Mouse (Mus musculus): ENCODE measurements around the gene Wdtc1. TPM values are rescaled to one million over a fixed set of nuclear protein-coding genes. Genes with fewer than 3 reads are reported as not detected.

Wdtc1 gene
- total RNA-seq, 1 experiment, result 91.8 TPM

GRCm38 (mm10) chr4:133282656-133283055 lies 70.6 kb downstream of the Wdtc1 start:
- peaks cover 2 to 16% of the 10 kb centered on the region in 2 experiments; a peak in 2 of 4 replicates for H3K4me1 ChIP-seq (ENCODE audit: control insufficient read depth in 2 of 2, insufficient read depth in 2 of 2, low read length in 2 of 2, poor library complexity in 1 of 2)
- TF ChIP-seq ZNF384 (IDR thresholded peaks at IDR 0.05; ENCODE audit: low read depth, low read length) (no peak), ZC3H11A (IDR thresholded peaks at IDR 0.05; ENCODE audit: borderline replicate concordance, low read depth, low read length) (no peak), HCFC1 (IDR thresholded peaks at IDR 0.05; ENCODE audit: borderline replicate concordance, insufficient read depth, low read length) (no peak), CHD2 (IDR thresholded peaks at IDR 0.05; ENCODE audit: low read depth, low read length) (no peak), MAFK (IDR thresholded peaks at IDR 0.05; ENCODE audit: insufficient read depth, low read depth, low read length) (no peak)
- H3K27ac ChIP-seq (ENCODE audit: insufficient read depth, low read depth, low read length, poor library complexity, severe bottlenecking), result no peak overlapping the region
- DNase-seq (ENCODE audit: low read depth, low spot score), result no peak
- no peaks in the 10 kb centered on the region for H3K9me3 ChIP-seq (ENCODE audit: control insufficient read depth, insufficient read depth, low read depth, low read length)
- H3K4me3 ChIP-seq (ENCODE audit: insufficient read depth in 1 of 2, low read depth in 1 of 2, low read length in 2 of 2, poor library complexity in 1 of 2, severe bottlenecking in 1 of 2), result no peak overlapping the region
- no peaks in the 10 kb centered on the region for H3K36me3 ChIP-seq (ENCODE audit: control insufficient read depth, insufficient read depth, low read length, poor library complexity, severe bottlenecking)
- in situ Hi-C loops (cut with MboI; ENCODE audit: low sequenced_read_pairs in 2 of 2, unreplicated experiment in 2 of 2), result loop anchor here in 1 of 2 experiments (25.0 kb wide), 1 partner anchor 270 kb away; the partner anchor contains the start of gene Ahdc1
- H3K9ac ChIP-seq (ENCODE audit: insufficient read depth, low read depth, low read length, poor library complexity, severe bottlenecking), result no peak overlapping the region

- Histone ChIP-seq H3K9ac (ENCODE audit: insufficient read depth, low read depth, low read length, poor library complexity, severe bottlenecking) (no peak overlapping the region), H3K9me3 (ENCODE audit: control insufficient read depth, insufficient read depth, low read depth, low read length) (no peaks in the 10 kb centered on the region), H3K36me3 (ENCODE audit: control insufficient read depth, insufficient read depth, low read length, poor library complexity, severe bottlenecking) (no peaks in the 10 kb centered on the region), H3K27ac (ENCODE audit: insufficient read depth, low read depth, low read length, poor library complexity, severe bottlenecking) (no peak overlapping the region), H3K4me3 (ENCODE audit: insufficient read depth in 1 of 2, low read depth in 1 of 2, low read length in 2 of 2, poor library complexity in 1 of 2, severe bottlenecking in 1 of 2) (no peak overlapping the region), H3K4me1 (ENCODE audit: control insufficient read depth in 2 of 2, insufficient read depth in 2 of 2, low read length in 2 of 2, poor library complexity in 1 of 2) (peaks cover 2 to 14% of the 10 kb centered on the region in 2 experiments; a peak in 2 of 4 replicates)
- in situ Hi-C loops (cut with MboI; ENCODE audit: low sequenced_read_pairs in 2 of 2, unreplicated experiment in 2 of 2), result loop anchor here in 1 of 2 experiments (25.0 kb wide), 1 partner anchor 270 kb away; the partner anchor contains the start of gene Ahdc1
- TF ChIP-seq MAFK (IDR thresholded peaks at IDR 0.05; ENCODE audit: insufficient read depth, low read depth, low read length) (no peak), CHD2 (IDR thresholded peaks at IDR 0.05; ENCODE audit: low read depth, low read length) (no peak), HCFC1 (IDR thresholded peaks at IDR 0.05; ENCODE audit: borderline replicate concordance, insufficient read depth, low read length) (no peak), ZC3H11A (IDR thresholded peaks at IDR 0.05; ENCODE audit: borderline replicate concordance, low read depth, low read length) (no peak)
- DNase-seq (ENCODE audit: low read depth, low spot score), result no peak
These were observed 71.3 kb downstream of the Wdtc1 start for GRCm38 (mm10) chr4:133281951-133282481.

DNA sequence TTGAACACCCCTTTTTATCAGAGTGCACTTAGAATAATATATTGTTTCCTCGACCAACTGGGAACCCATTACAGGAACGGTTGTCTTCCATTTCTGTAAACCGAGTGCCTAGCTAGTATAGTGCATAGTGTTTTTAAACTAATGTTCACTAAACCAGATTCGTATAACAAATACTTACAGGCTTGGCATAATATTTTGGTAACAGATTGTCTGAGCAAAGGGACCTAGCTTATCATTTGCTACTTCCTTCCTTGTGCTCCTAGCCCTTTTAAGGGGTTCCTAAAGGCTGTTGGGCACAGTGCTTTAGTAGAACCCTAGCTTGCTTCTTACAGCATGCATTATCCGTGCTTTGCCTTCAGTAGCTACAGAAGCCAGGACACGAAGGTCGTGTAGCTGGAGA lies 71.8 kb downstream of the Wdtc1 start:
- no peak overlapping the region for H3K9ac ChIP-seq (ENCODE audit: insufficient read depth, low read depth, low read length, poor library complexity, severe bottlenecking)
- H3K4me3 ChIP-seq (ENCODE audit: insufficient read depth in 1 of 2, low read depth in 1 of 2, low read length in 2 of 2, poor library complexity in 1 of 2, severe bottlenecking in 1 of 2), result no peak overlapping the region
- H3K4me1 ChIP-seq (ENCODE audit: control insufficient read depth in 2 of 2, insufficient read depth in 2 of 2, low read length in 2 of 2, poor library complexity in 1 of 2), result peaks cover 3 to 13% of the 10 kb centered on the region in 2 experiments; a peak in 3 of 4 replicates
- TF ChIP-seq ZC3H11A (IDR thresholded peaks at IDR 0.05; ENCODE audit: borderline replicate concordance, low read depth, low read length), result no peak
- H3K9me3 ChIP-seq (ENCODE audit: control insufficient read depth, insufficient read depth, low read depth, low read length), result no peaks in the 10 kb centered on the region
- in situ Hi-C loops (cut with MboI; ENCODE audit: low sequenced_read_pairs in 2 of 2, unreplicated experiment in 2 of 2), result loop anchor here in 1 of 2 experiments (25.0 kb wide), 1 partner anchor 269 kb away; the partner anchor contains the start of gene Ahdc1
- no peak for DNase-seq (ENCODE audit: low read depth, low spot score)
- H3K27ac ChIP-seq (ENCODE audit: insufficient read depth, low read depth, low read length, poor library complexity, severe bottlenecking), result no peak overlapping the region
- no peaks in the 10 kb centered on the region for H3K36me3 ChIP-seq (ENCODE audit: control insufficient read depth, insufficient read depth, low read length, poor library complexity, severe bottlenecking)

GRCm38 (mm10) chr4:133278482-133278881 lies 74.8 kb downstream of the Wdtc1 start:
- Histone ChIP-seq H3K9ac (ENCODE audit: insufficient read depth, low read depth, low read length, poor library complexity, severe bottlenecking) (no peak overlapping the region), H3K36me3 (ENCODE audit: control insufficient read depth, insufficient read depth, low read length, poor library complexity, severe bottlenecking) (no peaks in the 10 kb centered on the region), H3K9me3 (ENCODE audit: control insufficient read depth, insufficient read depth, low read depth, low read length) (no peaks in the 10 kb centered on the region), H3K4me3 (ENCODE audit: insufficient read depth in 1 of 2, low read depth in 1 of 2, low read length in 2 of 2, poor library complexity in 1 of 2, severe bottlenecking in 1 of 2) (peak overlapping the region; percentile 97 to 99), H3K4me1 (ENCODE audit: control insufficient read depth in 2 of 2, insufficient read depth in 2 of 2, low read length in 2 of 2, poor library complexity in 1 of 2) (peaks cover 5 to 6% of the 10 kb centered on the region in 2 experiments; a peak in 2 of 4 replicates), H3K27ac (ENCODE audit: insufficient read depth, low read depth, low read length, poor library complexity, severe bottlenecking) (peak overlapping the region; percentile 48; the same call in 1 of the 2 replicates)
- in situ Hi-C loops (cut with MboI; ENCODE audit: low sequenced_read_pairs in 2 of 2, unreplicated experiment in 2 of 2), result loop anchor here in 1 of 2 experiments (25.0 kb wide), 1 partner anchor 266 kb away; the partner anchor contains the start of gene Ahdc1
- DNase-seq (ENCODE audit: low read depth, low spot score), result no peak
- TF ChIP-seq MAFK (IDR thresholded peaks at IDR 0.05; ENCODE audit: insufficient read depth, low read depth, low read length), result no peak
- TF ChIP-seq CHD2 (IDR thresholded peaks at IDR 0.05; ENCODE audit: low read depth, low read length), result no peak
- TF ChIP-seq ZNF384 (IDR thresholded peaks at IDR 0.05; ENCODE audit: low read depth, low read length), result no peak
- TF ChIP-seq HCFC1 (IDR thresholded peaks at IDR 0.05; ENCODE audit: borderline replicate concordance, insufficient read depth, low read length), result no peak
- no peak for TF ChIP-seq ZC3H11A (IDR thresholded peaks at IDR 0.05; ENCODE audit: borderline replicate concordance, low read depth, low read length)
